Mouse (Mus musculus) midbrain, embryonic 11.5 days (tissue): ENCODE data around the gene Zfp319. TPM values are rescaled to one million over a fixed set of nuclear protein-coding genes. Genes with fewer than 3 reads are reported as not detected.

ENCODE experiments used
- ATAC-seq: fragments of 200-750 bp; cut with Nextera tagmentation; 2 replicates; pipeline ENCODE4 v1.8.0; 2017; ENCODE audit warnings: moderate TSS enrichment, moderate library complexity; ENCODE audit not compliant: low FRiP score
- DNase-seq: peaks from one replicate; pipeline ENCODE4 v3.0.0; 2015; ENCODE audit warnings: low spot score; ENCODE audit errors: missing footprints
- H3K27ac ChIP-seq: fragments of 300-500 bp; sonication (generic); 2 replicates; pipeline ENCODE4 v1.5.1; 2014; ENCODE audit warnings: low read depth, low read length
- H3K27me3 ChIP-seq: fragments of 300-500 bp; sonication (generic); 2 replicates; pipeline ENCODE4 v1.6.1; 2014; ENCODE audit warnings: mild to moderate bottlenecking, low read length, moderate library complexity, mixed read lengths; ENCODE audit not compliant: control insufficient read depth, insufficient read depth
- H3K36me3 ChIP-seq: fragments of 300-500 bp; sonication (generic); 2 replicates; pipeline ENCODE4 v1.6.1; 2014; ENCODE audit warnings: mild to moderate bottlenecking, low read length, moderate library complexity, mixed read lengths; ENCODE audit not compliant: control insufficient read depth, insufficient read depth
- H3K4me1 ChIP-seq: fragments of 300-500 bp; sonication (generic); 2 replicates; pipeline ENCODE4 v1.6.1; 2014; ENCODE audit warnings: low read length; ENCODE audit not compliant: control insufficient read depth, insufficient read depth
- H3K4me2 ChIP-seq: fragments of 300-500 bp; sonication (generic); 2 replicates; pipeline ENCODE4 v1.6.1; 2014; ENCODE audit warnings: mild to moderate bottlenecking, moderate library complexity
- H3K4me3 ChIP-seq: fragments of 300-500 bp; sonication (generic); 2 replicates; pipeline ENCODE4 v1.5.1; 2014; ENCODE audit warnings: low read depth, low read length
- H3K9ac ChIP-seq: fragments of 300-500 bp; sonication (generic); 2 replicates; pipeline ENCODE4 v1.6.1; 2014; ENCODE audit warnings: low read length
- H3K9me3 ChIP-seq: fragments of 300-500 bp; sonication (generic); 2 replicates; pipeline ENCODE4 v1.6.1; 2016; ENCODE audit warnings: low read length; ENCODE audit not compliant: control insufficient read depth
- WGBS: fragments of 180-500 bp; shearing (Covaris S2); extraction: QIAGEN DNeasy Blood & Tissue Kit; methylation state at CpG from one replicate; pipeline ENCODE4 v1.1.7; 2014; 5-methylcytosine and 5-hydroxymethylcytosine counted together
- polyA plus RNA-seq: library from polyadenylated mRNA; unstranded; fragments of >200 nt; fragmentation: Nextera tagmentation; extraction: Ambion mirVana; gene quantifications from 2 replicates; pipeline ENCODE4 v1.2.1, GENCODE M21; 2014

Gene Zfp319
- polyA plus RNA-seq, 1 experiment from 2014 or later: 8.6 TPM

DNA sequence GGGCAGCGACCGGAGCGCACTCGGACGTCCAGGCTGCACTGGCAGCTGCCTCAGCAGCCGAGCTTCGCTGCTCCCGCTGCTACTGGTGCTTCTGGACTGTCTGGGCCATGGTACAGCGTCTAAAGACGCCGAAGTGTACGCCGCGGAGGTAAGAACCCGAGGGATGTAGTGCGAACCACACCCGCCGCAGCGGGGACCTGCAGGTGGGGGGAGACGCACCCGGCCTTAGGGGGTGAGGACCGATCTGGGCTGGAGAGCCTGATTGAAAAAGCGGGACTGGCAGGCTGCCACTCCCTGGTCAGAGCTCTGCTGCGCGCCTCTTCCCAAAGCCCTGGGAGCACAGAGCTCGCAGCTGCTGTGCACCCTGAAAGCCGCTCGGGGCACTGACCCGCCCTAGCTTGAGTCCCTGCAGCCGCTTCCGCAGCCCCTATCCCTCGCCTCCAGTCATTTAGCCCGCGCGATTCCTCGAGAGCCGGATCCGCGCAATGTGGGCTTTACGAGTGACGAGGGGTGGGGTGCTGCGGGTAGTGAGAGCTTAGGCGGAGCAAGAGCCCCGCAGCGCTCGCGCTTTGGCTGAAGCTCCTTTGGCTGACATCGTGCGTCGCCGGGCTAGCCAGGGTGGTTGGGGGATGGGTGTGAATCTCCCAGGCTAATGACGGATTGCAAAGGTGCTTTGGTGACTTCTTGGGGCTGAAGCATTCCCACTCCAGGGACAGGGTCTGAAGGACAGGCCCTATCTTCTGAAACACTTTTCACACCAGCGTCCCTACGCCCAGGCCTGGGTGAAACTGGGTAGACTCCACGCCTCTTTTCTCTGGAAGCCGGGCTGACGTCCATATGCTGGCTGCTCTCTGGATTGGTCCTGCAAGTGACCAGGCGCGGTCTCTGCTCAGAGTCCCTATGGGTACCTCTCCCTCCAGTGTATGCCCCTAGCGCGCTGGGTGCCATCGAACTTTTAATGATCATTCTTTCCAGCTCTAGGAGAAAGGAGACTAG, 21.4 kb upstream of the Zfp319 start:
- H3K27ac ChIP-seq: peak overlapping the region; percentile 80
- no peaks in the 10 kb centered on the region for H3K27me3 ChIP-seq
- H3K4me1 ChIP-seq: peaks cover 10% of the 10 kb centered on the region
- peak overlapping the region; percentile 82 for H3K4me3 ChIP-seq
- H3K9me3 ChIP-seq: no peaks in the 10 kb centered on the region
- H3K4me2 ChIP-seq: peak overlapping the region; percentile 90
- WGBS: 2% methylated on average over 62 of the region's 62 CpGs
- H3K36me3 ChIP-seq: no peaks in the 10 kb centered on the region
- peak; percentile 72 for ATAC-seq
- peak overlapping the region; percentile 93 for H3K9ac ChIP-seq
- peak; percentile 97 for DNase-seq

DNA sequence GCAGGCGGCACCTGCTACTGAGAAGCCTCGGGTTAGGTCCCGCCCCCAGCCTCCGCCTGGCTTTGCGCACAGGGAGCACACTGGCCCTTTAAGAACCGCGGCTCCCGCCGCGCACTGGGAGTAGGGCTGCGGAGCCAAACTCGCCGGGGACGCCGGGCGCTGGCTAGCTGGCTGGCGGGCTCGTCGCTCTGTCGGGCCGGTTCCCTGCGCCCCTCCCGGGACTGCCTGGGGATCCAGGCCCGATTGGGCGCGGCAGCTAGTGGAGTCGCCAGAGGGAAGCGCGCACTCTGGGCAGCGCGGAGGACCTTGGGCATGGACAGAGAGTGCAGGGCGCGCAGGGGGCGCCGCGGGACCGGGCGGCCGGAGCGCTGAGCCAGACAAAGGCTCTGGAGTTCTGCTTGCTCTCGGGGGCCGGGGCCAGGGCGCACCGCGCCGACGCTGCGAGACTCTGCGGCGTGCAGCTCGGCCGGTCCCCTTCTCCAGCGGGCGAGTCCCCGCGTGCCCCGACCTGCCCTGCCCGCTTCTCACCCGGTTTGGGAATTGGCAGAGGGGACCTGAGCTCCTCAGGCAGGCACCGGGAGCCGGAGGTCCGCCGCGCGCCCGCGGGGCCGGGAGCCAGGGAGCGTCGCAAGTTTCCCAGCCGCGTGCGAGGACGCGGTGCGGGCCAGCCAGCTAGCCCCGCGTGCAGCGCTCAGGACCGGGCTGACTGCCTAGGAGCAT, 20.6 kb upstream of the Zfp319 start, which contains the start of gene Mmp15:
Gene Mmp15 (plus strand): TSS at position 118 of the 720 bp plus-strand sequence.
- Histone ChIP-seq H3K4me3 (peak within 1 kb of the TSS; percentile 82), H3K27me3 (no peaks in the 10 kb centered on the region), H3K27ac (peak within 1 kb of the TSS; percentile 80), H3K4me2 (peak within 1 kb of the TSS; percentile 90), H3K9me3 (no peaks in the 10 kb centered on the region), H3K36me3 (no peaks in the 10 kb centered on the region), H3K9ac (peak within 1 kb of the TSS; percentile 93), H3K4me1 (peaks cover 10% of the 10 kb centered on the region)
- DNase-seq (peak; percentile 97), ATAC-seq (peak; percentile 85)
- under 1% methylated on average over 80 of the region's 80 CpGs for WGBS

DNA sequence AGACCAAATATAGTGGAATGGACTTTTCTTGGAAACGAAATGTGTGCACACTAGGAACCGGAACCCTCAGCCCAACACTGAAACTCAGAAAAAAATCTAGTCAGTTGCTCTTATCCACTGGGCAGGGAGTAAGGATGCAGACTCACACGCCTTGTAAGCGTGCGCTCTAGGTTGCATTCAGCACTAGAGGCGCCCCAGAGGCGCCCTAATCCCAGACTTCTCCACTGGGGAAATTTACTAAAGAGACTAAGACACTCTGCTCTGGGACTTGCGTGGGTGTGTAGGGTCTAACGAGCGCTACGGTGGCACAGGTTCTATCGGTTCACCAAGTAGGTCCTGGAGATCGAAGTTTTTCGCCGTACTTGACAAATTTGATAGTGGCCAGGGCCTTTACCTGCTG, 19.7 kb upstream of the Zfp319 start:
- 2% methylated on average over 15 of the region's 15 CpGs for WGBS
- Histone ChIP-seq H3K4me3 (peak overlapping the region; percentile 82; the same call in 1 of the 2 replicates), H3K4me2 (peak overlapping the region; percentile 90), H3K36me3 (no peaks in the 10 kb centered on the region), H3K4me1 (peaks cover 10% of the 10 kb centered on the region), H3K9me3 (no peaks in the 10 kb centered on the region), H3K9ac (no peak overlapping the region), H3K27me3 (no peaks in the 10 kb centered on the region), H3K27ac (no peak overlapping the region)
- 0 out of 2 replicates have a peak, but pooled peaks have one; percentile 28 for ATAC-seq
- DNase-seq: peak; percentile 93

DNA sequence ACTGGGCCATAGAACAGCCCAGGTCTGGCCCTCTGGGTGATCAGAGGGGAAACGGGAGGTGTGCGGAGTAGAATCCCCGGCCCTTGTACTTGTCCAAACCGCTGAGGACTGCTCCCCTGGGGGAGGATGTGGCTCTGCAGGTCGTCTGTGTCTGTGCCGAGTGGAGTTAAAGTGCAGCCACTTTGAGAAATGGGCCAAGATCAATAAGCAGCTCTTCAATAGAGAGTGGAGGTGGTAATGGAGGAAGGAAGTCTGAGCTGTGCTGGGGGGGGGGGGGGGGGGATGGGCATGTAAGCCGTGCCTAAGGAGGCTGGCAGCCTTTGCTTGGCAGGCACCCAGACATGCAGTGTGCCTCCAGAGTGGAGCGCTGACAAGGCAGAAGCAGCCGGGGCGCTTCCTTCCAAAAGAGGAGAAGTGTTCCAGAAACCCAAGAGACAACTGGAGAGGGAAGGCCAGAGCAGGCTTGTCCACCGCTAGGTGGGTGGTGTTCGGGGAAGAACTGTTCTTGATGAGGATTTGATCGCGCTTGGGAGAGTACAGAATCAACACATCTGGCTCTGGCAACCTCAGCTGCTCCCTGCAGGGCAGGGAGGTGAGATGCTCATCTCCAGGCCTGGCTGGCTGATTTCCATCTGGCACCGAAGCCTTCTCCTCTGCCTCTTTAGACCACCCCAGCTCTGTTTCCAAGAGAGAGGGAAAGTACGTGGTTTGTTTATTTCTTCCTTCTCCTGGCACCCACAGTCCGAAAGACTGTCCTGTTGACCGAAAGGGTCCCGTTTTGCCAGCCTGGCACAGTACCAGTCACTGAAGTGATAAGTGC, 17.3 kb upstream of the Zfp319 start:
- Histone ChIP-seq H3K4me2 (no peak overlapping the region), H3K4me3 (no peak overlapping the region), H3K9ac (no peak overlapping the region), H3K4me1 (peaks cover 8% of the 10 kb centered on the region), H3K9me3 (no peaks in the 10 kb centered on the region), H3K27me3 (no peaks in the 10 kb centered on the region), H3K36me3 (no peaks in the 10 kb centered on the region), H3K27ac (no peak overlapping the region)
- 69% methylated on average over 19 of the region's 19 CpGs for WGBS
- ATAC-seq (no peak), DNase-seq (no peak)

DNA sequence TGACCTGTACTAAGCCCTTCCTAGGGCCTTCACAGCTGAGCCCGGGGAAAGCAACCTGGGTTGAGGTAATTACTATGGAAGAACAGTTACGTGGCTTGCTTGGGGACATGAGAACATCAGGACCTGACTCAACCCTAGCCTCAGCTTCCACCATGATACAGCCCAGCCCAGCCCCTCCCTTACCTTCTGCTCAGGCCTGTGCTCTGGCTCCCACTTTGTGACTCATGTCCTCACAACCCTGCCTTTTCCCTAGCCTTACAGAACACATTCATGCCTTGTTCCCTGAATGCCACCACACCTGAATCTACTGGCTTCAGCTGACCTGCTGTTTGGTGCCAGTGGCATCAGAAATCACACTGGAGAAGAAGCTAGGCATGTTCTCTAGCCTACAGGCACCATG, 16.6 kb upstream of the Zfp319 start:
- ATAC-seq: no peak
- no peak overlapping the region for H3K4me3 ChIP-seq
- H3K9me3 ChIP-seq: no peaks in the 10 kb centered on the region
- no peaks in the 10 kb centered on the region for H3K36me3 ChIP-seq
- H3K4me2 ChIP-seq: no peak overlapping the region
- no peaks in the 10 kb centered on the region for H3K27me3 ChIP-seq
- no peak overlapping the region for H3K9ac ChIP-seq
- no peak overlapping the region for H3K27ac ChIP-seq
- peaks cover under 1% of the 10 kb centered on the region; the same call in 1 of the 2 replicates for H3K4me1 ChIP-seq
- WGBS: 84% methylated on average over 2 of the region's 2 CpGs
- no peak for DNase-seq

DNA sequence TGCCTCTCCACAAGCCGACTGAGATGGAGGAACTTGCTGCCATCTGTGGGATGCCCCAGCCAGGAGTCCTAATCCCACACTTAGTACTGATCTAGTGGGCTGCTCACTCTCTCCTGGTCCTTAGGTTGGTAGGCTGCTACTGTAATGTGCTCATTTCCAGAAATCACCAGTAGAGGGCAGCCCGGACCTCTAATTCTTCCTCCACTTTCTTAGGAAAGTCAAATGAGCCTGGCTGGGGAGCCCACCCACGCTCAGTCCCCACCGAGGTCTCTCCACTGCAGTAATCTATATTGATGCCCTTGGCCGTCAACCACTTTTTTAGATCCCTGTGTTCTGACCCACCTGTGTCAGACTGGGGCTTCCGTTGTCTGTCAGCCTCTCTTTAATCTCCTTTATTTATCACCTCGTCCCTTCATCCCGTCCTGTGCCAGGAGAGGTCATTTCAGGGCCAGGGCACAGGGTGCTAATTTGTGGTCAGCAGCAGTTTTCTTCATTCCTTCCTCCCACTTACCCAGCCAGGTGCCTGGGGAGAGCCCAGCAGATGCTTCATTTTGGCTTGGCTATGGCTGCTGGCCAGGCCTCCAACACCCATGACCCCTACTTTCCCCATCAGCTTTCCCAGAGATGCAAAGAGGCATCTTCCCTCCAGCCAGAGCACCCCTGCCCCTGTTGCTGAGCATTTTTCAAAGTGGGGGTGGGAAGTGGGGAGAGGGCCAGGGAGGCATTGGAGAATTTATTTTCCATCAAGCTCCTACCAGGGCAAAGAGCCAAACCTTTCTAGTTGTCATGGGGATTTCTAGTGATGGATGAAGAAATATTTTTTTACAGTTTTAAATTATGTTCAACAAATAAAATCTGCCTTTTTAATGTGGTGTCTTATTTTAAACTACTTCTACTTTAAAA, 15.1 kb upstream of the Zfp319 start:
- DNase-seq (peak; percentile 97), ATAC-seq (peak; percentile 54)
- no peak overlapping the region for H3K9ac ChIP-seq
- 37% methylated on average over 8 of the region's 8 CpGs for WGBS
- no peak overlapping the region for H3K4me3 ChIP-seq
- no peaks in the 10 kb centered on the region for H3K36me3 ChIP-seq
- no peaks in the 10 kb centered on the region for H3K9me3 ChIP-seq
- H3K4me2 ChIP-seq: no peak overlapping the region
- H3K27ac ChIP-seq: no peak overlapping the region
- no peaks in the 10 kb centered on the region for H3K4me1 ChIP-seq
- no peaks in the 10 kb centered on the region for H3K27me3 ChIP-seq

DNA sequence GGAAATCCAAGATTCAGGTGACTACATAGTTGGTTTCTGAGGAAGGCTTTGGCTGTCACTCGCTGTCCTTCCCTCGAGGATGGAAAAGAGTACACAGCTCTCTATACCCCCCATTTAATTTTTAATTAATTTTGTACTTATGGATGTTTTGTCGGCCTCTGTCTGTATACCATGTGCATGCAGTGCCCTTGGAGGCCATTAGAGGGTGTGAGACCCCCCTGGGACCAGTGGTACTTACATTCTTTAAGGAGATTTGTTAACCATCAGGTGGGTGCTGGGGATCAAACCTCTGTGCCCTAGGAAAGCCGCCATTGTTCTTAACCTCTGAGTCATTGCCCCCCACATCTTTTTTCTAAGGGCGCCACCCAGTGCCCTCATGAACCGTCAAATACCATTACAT, 12.9 kb upstream of the Zfp319 start:
- Histone ChIP-seq H3K4me3 (no peak overlapping the region), H3K4me2 (no peak overlapping the region), H3K27me3 (no peaks in the 10 kb centered on the region), H3K9ac (no peak overlapping the region), H3K4me1 (no peaks in the 10 kb centered on the region), H3K9me3 (no peaks in the 10 kb centered on the region), H3K27ac (no peak overlapping the region), H3K36me3 (no peaks in the 10 kb centered on the region)
- ATAC-seq (no peak), DNase-seq (no peak)
- WGBS: 78% methylated on average over 6 of the region's 6 CpGs

DNA sequence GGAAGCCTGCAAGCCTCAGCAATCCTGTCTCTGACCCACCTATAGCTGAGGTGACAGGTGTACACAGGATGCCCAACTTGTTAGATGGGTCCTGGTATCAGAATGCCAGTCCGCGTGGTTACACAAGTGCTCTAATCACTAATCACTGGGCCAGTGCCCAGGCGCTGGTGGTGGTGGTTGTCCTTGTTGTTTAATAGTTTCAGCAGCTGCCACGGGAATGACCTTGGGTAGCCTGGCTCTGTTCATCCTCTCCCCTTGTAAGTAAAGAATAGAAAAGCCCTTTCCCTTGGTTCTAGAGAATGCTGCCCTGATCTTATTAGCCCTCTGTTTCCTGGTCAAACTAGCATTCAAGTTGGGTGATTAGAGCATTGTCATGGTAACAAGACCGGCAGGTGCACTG, 10.0 kb upstream of the Zfp319 start:
- Histone ChIP-seq H3K9ac (no peak overlapping the region), H3K27ac (no peak overlapping the region), H3K36me3 (no peaks in the 10 kb centered on the region), H3K4me2 (no peak overlapping the region), H3K27me3 (no peaks in the 10 kb centered on the region), H3K4me3 (no peak overlapping the region), H3K9me3 (no peaks in the 10 kb centered on the region), H3K4me1 (no peaks in the 10 kb centered on the region)
- ATAC-seq (no peak), DNase-seq (no peak)
- 65% methylated on average over 5 of the region's 5 CpGs for WGBS
